Mouse (Mus musculus) intestine, postnatal 0 days (tissue): ENCODE measurements around the gene Lhfp. TPM values are rescaled to one million over a fixed set of nuclear protein-coding genes. Genes with fewer than 3 reads are reported as not detected.

Source experiments
- ATAC-seq: fragments of 200-750 bp; cut with Nextera tagmentation; 2 replicates; pipeline ENCODE4 v1.8.0; 2017; ENCODE audit warnings: mild to moderate bottlenecking, moderate TSS enrichment, moderate library complexity
- H3K27ac ChIP-seq: fragments of 300-500 bp; sonication (generic); 2 replicates; pipeline ENCODE4 v1.5.1; 2014; ENCODE audit warnings: mild to moderate bottlenecking, low read depth, low read length, moderate library complexity
- H3K27me3 ChIP-seq: fragments of 300-500 bp; sonication (generic); replicated peaks from 2 replicates; pipeline ENCODE4 v1.6.1; 2014; ENCODE audit warnings: low read length, mixed read lengths; ENCODE audit not compliant: control insufficient read depth, insufficient read depth
- H3K36me3 ChIP-seq: fragments of 300-500 bp; sonication (generic); 2 replicates; pipeline ENCODE4 v1.6.1; 2014; ENCODE audit warnings: mild to moderate bottlenecking, moderate library complexity; ENCODE audit not compliant: control insufficient read depth, insufficient read depth
- H3K4me1 ChIP-seq: fragments of 300-500 bp; sonication (generic); replicated peaks from 2 replicates; pipeline ENCODE4 v1.6.1; 2014; ENCODE audit warnings: antibody characterized with exemption, low read length, mixed read lengths; ENCODE audit not compliant: control insufficient read depth, insufficient read depth
- H3K4me2 ChIP-seq: fragments of 300-500 bp; sonication (generic); replicated peaks from 2 replicates; pipeline ENCODE4 v1.6.1; 2014; ENCODE audit warnings: low read depth, mild to moderate bottlenecking, moderate library complexity
- H3K4me3 ChIP-seq: fragments of 300-500 bp; sonication (generic); 2 replicates; pipeline ENCODE4 v1.5.1; 2014; ENCODE audit warnings: low read depth, low read length
- H3K9ac ChIP-seq: fragments of 300-500 bp; sonication (generic); 2 replicates; pipeline ENCODE4 v1.6.1; 2014; ENCODE audit warnings: mild to moderate bottlenecking, low read depth, low read length
- H3K9me3 ChIP-seq: fragments of 300-500 bp; sonication (generic); 2 replicates; pipeline ENCODE4 v1.6.1; 2016; ENCODE audit warnings: mixed run types; ENCODE audit not compliant: control insufficient read depth
- CTCF ChIP-seq: sonication (generic); IDR thresholded peaks from 2 replicates; pipeline ENCODE4 v1.5.1; 2016; ENCODE audit warnings: low read depth, mild to moderate bottlenecking, control low read depth, antibody characterized with exemption, moderate library complexity
- WGBS: fragments of 180-500 bp; shearing (Covaris S2); extraction: QIAGEN DNeasy Blood & Tissue Kit; methylation state at CpG from one replicate; pipeline ENCODE4 v1.1.7; 2014; 5-methylcytosine and 5-hydroxymethylcytosine counted together
- polyA plus RNA-seq: library from polyadenylated mRNA; unstranded; fragments of >200 nt; fragmentation: Nextera tagmentation; extraction: Ambion mirVana; gene quantifications from 2 replicates; pipeline ENCODE4 v1.2.1, GENCODE M21; 2015

Lhfp gene
- polyA plus RNA-seq, 1 experiment from 2014 or later, result 30.2 TPM

- WGBS, result 78% methylated on average over 8 of the region's 8 CpGs
- Histone ChIP-seq H3K9me3 (no peaks in the 10 kb centered on the region), H3K36me3 (no peaks in the 10 kb centered on the region), H3K27ac (no peak overlapping the region), H3K4me2 (no peak overlapping the region), H3K4me3 (no peak overlapping the region), H3K4me1 (no peaks in the 10 kb centered on the region), H3K27me3 (peaks cover 31% of the 10 kb centered on the region), H3K9ac (no peak overlapping the region)
- no peak for TF ChIP-seq CTCF
- no peak for ATAC-seq
Observed at GRCm38 (mm10) chr3:53039746-53040145, 1.6 kb upstream of the Lhfp start.

DNA sequence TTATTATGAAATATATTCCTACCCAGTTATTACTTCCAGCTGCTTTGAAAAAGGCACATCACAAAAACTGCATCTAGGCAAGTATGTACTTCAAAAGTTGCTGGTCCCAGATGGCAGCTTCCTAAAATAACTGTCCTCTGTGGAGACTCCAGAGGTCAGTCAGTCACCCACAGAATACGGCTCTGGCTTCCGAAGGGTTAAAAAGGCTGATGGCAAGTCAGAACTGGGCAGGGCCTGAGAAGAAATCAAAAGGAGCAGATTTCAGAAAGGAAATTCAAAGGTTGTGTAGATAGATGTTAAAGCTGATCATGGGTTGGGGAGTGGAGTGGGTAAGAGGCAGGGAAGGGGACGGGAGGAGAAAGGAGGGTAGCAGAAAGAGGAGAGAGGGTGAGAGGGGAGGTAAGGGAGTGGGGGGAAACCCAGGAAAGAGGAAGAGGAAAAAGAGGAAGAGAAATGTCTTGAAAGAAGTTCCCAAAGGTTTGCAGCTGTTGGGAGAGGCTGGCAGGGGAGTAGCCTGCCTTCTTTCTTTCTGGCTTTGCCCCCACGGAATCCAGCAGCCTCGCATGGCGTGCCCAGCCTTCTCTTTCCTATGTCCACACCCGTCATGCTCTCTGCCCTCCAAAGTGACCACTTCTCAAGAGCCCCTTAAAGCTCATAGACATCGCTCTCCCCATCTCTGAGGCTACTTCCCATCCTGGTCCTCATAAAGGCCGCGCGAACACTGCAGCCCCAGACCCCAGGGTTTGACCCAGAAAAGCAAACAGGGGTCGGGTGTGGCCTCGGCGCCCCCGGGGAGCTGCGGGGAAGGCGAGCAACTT, 526 bp upstream of the Lhfp start:
- no peak for ATAC-seq
- H3K27ac ChIP-seq, result no peak overlapping the region
- WGBS, result 8% methylated on average over 17 of the region's 17 CpGs

DNA sequence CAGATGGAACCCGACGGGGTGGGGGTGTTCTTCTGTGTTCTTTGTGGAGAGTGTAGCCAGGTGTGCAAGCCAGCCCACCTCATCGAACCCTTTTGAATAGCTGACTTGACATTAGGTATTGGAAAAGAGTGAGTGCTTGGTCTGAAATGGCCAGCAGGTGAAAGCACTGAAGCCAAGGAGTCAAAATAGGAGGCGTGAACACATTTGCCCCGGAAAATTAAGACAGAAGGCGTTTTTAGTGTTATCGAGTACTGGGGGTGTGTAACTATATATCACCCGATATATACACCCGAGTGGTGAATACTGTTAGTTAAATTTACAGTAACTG, 876 bp downstream of the Lhfp start:
- 0 out of 2 replicates have a peak overlapping the region, but pooled peaks have one; percentile 42 for H3K27ac ChIP-seq
- no peaks in the 10 kb centered on the region for H3K36me3 ChIP-seq
- 21% methylated on average over 9 of the region's 9 CpGs for WGBS
- peaks cover 31% of the 10 kb centered on the region for H3K27me3 ChIP-seq
- H3K9ac ChIP-seq, result 0 out of 2 replicates have a peak overlapping the region, but pooled peaks have one; percentile 49
- H3K4me3 ChIP-seq, result peak overlapping the region; percentile 58
- peak overlapping the region; percentile 83 for H3K4me2 ChIP-seq
- H3K4me1 ChIP-seq, result no peaks in the 10 kb centered on the region
- no peaks in the 10 kb centered on the region for H3K9me3 ChIP-seq
- ATAC-seq, result no peak
- no peak for TF ChIP-seq CTCF

More for the DNA sequence above, 526 bp upstream of the Lhfp start:
- Histone ChIP-seq H3K36me3 (no peaks in the 10 kb centered on the region), H3K9ac (peak overlapping the region; percentile 49), H3K9me3 (no peaks in the 10 kb centered on the region), H3K4me2 (peak overlapping the region; percentile 83), H3K4me3 (peak overlapping the region; percentile 58), H3K27me3 (peaks cover 31% of the 10 kb centered on the region), H3K4me1 (no peaks in the 10 kb centered on the region)
- no peak for TF ChIP-seq CTCF

DNA sequence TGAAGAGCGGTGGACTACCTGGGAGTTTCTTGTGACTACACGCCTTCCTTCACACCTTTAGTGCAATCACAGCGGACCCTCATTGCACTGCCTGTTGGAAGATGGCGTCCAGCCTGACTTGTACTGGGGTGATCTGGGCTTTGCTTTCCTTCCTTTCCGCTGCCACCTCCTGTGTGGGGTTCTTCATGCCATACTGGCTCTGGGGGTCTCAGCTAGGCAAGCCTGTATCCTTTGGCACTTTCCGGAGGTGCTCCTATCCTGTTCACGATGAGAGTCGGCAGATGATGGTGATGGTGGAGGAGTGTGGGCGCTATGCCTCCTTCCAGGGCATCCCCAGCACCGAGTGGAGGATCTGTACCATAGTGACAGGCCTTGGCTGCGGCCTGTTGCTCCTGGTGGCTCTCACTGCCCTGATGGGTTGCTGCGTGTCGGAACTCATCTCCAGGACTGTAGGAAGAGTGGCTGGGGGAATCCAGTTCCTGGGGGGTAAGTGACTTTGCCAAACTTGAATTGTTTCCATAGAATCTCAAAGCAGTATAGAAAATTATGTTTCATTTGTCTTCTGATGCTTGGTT, 2.0 kb downstream of the Lhfp start:
- ATAC-seq, result no peak
- 93% methylated on average over 13 of the region's 13 CpGs for WGBS
- TF ChIP-seq CTCF, result no peak

GRCm38 (mm10) chr3:53044238-53044637, 2.9 kb downstream of the Lhfp start:
- peaks cover 31% of the 10 kb centered on the region for H3K27me3 ChIP-seq
- WGBS, result 48% methylated on average over 7 of the region's 7 CpGs
- H3K9me3 ChIP-seq, result no peaks in the 10 kb centered on the region
- no peak for ATAC-seq
- no peaks in the 10 kb centered on the region for H3K4me1 ChIP-seq
- peak overlapping the region; percentile 45 for H3K4me2 ChIP-seq
- H3K4me3 ChIP-seq, result no peak overlapping the region
- H3K27ac ChIP-seq, result no peak overlapping the region
- no peaks in the 10 kb centered on the region for H3K36me3 ChIP-seq
- TF ChIP-seq CTCF, result no peak
- no peak overlapping the region for H3K9ac ChIP-seq

More for the DNA sequence above, 2.0 kb downstream of the Lhfp start:
- H3K4me3 ChIP-seq, result no peak overlapping the region
- H3K36me3 ChIP-seq, result no peaks in the 10 kb centered on the region
- H3K9me3 ChIP-seq, result no peaks in the 10 kb centered on the region
- no peak overlapping the region for H3K9ac ChIP-seq
- peak overlapping the region; percentile 83; the same call in 1 of the 2 replicates for H3K4me2 ChIP-seq
- H3K4me1 ChIP-seq, result no peaks in the 10 kb centered on the region
- no peak overlapping the region for H3K27ac ChIP-seq
- peaks cover 31% of the 10 kb centered on the region for H3K27me3 ChIP-seq

DNA sequence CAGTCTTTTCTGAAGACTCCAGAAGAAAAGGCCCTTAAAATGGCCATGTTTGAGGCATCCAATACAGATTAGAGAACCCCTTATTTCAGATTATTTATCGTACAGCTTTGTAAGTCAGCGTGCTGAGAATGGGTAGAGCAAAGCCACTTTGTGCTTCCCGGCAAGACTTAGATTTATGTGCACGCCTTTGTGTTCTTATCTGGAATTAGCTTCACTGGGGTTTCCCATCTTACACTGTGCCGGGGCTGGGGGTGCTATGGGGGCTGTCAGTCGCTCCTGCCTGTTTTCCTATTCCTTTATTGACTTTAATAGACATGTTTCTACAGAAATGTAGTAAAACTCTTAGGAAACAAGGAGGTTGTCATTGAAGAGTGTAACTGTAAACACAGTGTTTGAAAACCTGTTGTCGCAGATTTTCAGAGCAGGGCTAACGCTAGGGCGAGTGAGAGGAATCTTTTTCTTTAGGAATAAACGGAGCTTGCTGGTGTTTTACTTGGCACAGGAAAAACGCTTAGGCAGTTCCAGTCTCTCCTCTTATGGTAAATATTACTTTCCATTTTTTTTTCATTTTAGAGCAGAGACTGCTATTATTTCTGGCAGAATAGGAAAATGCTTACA, 3.5 kb downstream of the Lhfp start:
- Histone ChIP-seq H3K27me3 (peaks cover 28% of the 10 kb centered on the region), H3K9me3 (no peaks in the 10 kb centered on the region), H3K36me3 (no peaks in the 10 kb centered on the region), H3K27ac (no peak overlapping the region), H3K4me1 (no peaks in the 10 kb centered on the region), H3K4me3 (0 out of 2 replicates have a peak overlapping the region, but pooled peaks have one; percentile 1), H3K9ac (no peak overlapping the region), H3K4me2 (peak overlapping the region; percentile 45; the same call in 1 of the 2 replicates)
- TF ChIP-seq CTCF, result no peak
- ATAC-seq, result no peak
- WGBS, result 56% methylated on average over 11 of the region's 11 CpGs
